Mouse (Mus musculus): Measurements from ENCODE around the gene Tsc1. TPM values are rescaled to one million over a fixed set of nuclear protein-coding genes. Genes with fewer than 3 reads are reported as not detected.

Tsc1 gene
- total and polyA plus RNA-seq, 2 experiments from 2014 or later: 20.0 to 42.3 TPM

- Histone ChIP-seq H3K4me1 (ENCODE audit: insufficient read depth, low read length) (no peaks in the 10 kb centered on the region), H3K9ac (replicated peaks; ENCODE audit: low read length) (no peak overlapping the region), H3K36me3 (ENCODE audit: insufficient read depth, low read length) (peaks cover 80% of the 10 kb centered on the region), H3K27ac (no peak overlapping the region), H3K4me2 (ENCODE audit: low read depth, low read length) (no peak overlapping the region), H3K4me3 (ENCODE audit: low read length) (no peak overlapping the region), H3K27me3 (ENCODE audit: insufficient read depth, low read length) (no peaks in the 10 kb centered on the region), H3K9me3 (ENCODE audit: low read length) (no peaks in the 10 kb centered on the region)
- ATAC-seq (no peak), DNase-seq (ENCODE audit: low spot score) (no peak)
- WGBS: 86% methylated on average over 2 of the region's 2 CpGs
- TF ChIP-seq CTCF (IDR thresholded peaks at IDR 0.05; ENCODE audit: low read depth): no peak
Observed at GRCm38 (mm10) chr2:28671438-28671837, 30.4 kb downstream of the Tsc1 start.

- no peak overlapping the region for H3K4me3 ChIP-seq (ENCODE audit: low read length)
- no peak overlapping the region for H3K27ac ChIP-seq
- no peak overlapping the region for H3K4me2 ChIP-seq (ENCODE audit: low read depth, low read length)
- no peak for TF ChIP-seq CTCF (IDR thresholded peaks at IDR 0.05; ENCODE audit: low read depth)
- no peaks in the 10 kb centered on the region for H3K27me3 ChIP-seq (ENCODE audit: insufficient read depth, low read length)
- peaks cover 83% of the 10 kb centered on the region for H3K36me3 ChIP-seq (ENCODE audit: insufficient read depth, low read length)
- no peaks in the 10 kb centered on the region for H3K4me1 ChIP-seq (ENCODE audit: insufficient read depth, low read length)
- no peaks in the 10 kb centered on the region for H3K9me3 ChIP-seq (ENCODE audit: low read length)
- DNase-seq (ENCODE audit: low spot score) (no peak), ATAC-seq (no peak)
- no peak overlapping the region for H3K9ac ChIP-seq (replicated peaks; ENCODE audit: low read length)
- 94% methylated on average over 8 of the region's 8 CpGs for WGBS
Observed at GRCm38 (mm10) chr2:28676005-28676404, 35.0 kb downstream of the Tsc1 start.

- H3K9ac ChIP-seq (replicated peaks; ENCODE audit: low read length): no peak overlapping the region
- ATAC-seq (no peak), DNase-seq (ENCODE audit: low spot score) (peak; percentile 77)
- no peak overlapping the region for H3K27ac ChIP-seq
- H3K9me3 ChIP-seq (ENCODE audit: low read length): no peaks in the 10 kb centered on the region
- H3K4me1 ChIP-seq (ENCODE audit: insufficient read depth, low read length): no peaks in the 10 kb centered on the region
- peaks cover 77% of the 10 kb centered on the region for H3K36me3 ChIP-seq (ENCODE audit: insufficient read depth, low read length)
- H3K27me3 ChIP-seq (ENCODE audit: insufficient read depth, low read length): no peaks in the 10 kb centered on the region
- TF ChIP-seq CTCF (IDR thresholded peaks at IDR 0.05; ENCODE audit: low read depth): peak; percentile 74
- H3K4me3 ChIP-seq (ENCODE audit: low read length): no peak overlapping the region
- 15% methylated on average over 4 of the region's 4 CpGs for WGBS
- H3K4me2 ChIP-seq (ENCODE audit: low read depth, low read length): no peak overlapping the region
Observed at GRCm38 (mm10) chr2:28680710-28681109, 39.7 kb downstream of the Tsc1 start.

- ATAC-seq: no peak
- TF ChIP-seq CTCF (IDR thresholded peaks at IDR 0.05; ENCODE audit: low read depth): no peak
Observed at GRCm38 (mm10) chr2:28681718-28682117, 40.7 kb downstream of the Tsc1 start.

GRCm38 (mm10) chr2:28685895-28686294, 44.9 kb downstream of the Tsc1 start:
- Histone ChIP-seq H3K9ac (replicated peaks; ENCODE audit: low read length) (no peak overlapping the region), H3K4me3 (ENCODE audit: low read length) (no peak overlapping the region), H3K27me3 (ENCODE audit: insufficient read depth, low read length) (no peaks in the 10 kb centered on the region), H3K27ac (no peak overlapping the region), H3K4me2 (ENCODE audit: low read depth, low read length) (no peak overlapping the region), H3K9me3 (ENCODE audit: low read length) (no peaks in the 10 kb centered on the region), H3K36me3 (ENCODE audit: insufficient read depth, low read length) (peaks cover 56% of the 10 kb centered on the region), H3K4me1 (ENCODE audit: insufficient read depth, low read length) (no peaks in the 10 kb centered on the region)
- WGBS: 90% methylated on average over 7 of the region's 7 CpGs
- TF ChIP-seq CTCF (IDR thresholded peaks at IDR 0.05; ENCODE audit: low read depth): no peak
- ATAC-seq (no peak), DNase-seq (ENCODE audit: low spot score) (no peak)

More at GRCm38 (mm10) chr2:28681718-28682117, 40.7 kb downstream of the Tsc1 start:
- WGBS: 64% methylated on average over 4 of the region's 4 CpGs
- H3K27ac ChIP-seq: no peak overlapping the region
- H3K4me2 ChIP-seq (ENCODE audit: low read depth, low read length): no peak overlapping the region
- H3K9ac ChIP-seq (replicated peaks; ENCODE audit: low read length): no peak overlapping the region
- no peaks in the 10 kb centered on the region for H3K9me3 ChIP-seq (ENCODE audit: low read length)
- no peaks in the 10 kb centered on the region for H3K27me3 ChIP-seq (ENCODE audit: insufficient read depth, low read length)
- no peaks in the 10 kb centered on the region for H3K4me1 ChIP-seq (ENCODE audit: insufficient read depth, low read length)
- peaks cover 77% of the 10 kb centered on the region for H3K36me3 ChIP-seq (ENCODE audit: insufficient read depth, low read length)
- H3K4me3 ChIP-seq (ENCODE audit: low read length): no peak overlapping the region
- peak; percentile 42 for DNase-seq (ENCODE audit: low spot score)

- Histone ChIP-seq H3K4me2 (ENCODE audit: low read depth, low read length) (no peak overlapping the region), H3K9ac (replicated peaks; ENCODE audit: low read length) (no peak overlapping the region), H3K36me3 (ENCODE audit: insufficient read depth, low read length) (peaks cover 39% of the 10 kb centered on the region), H3K27me3 (ENCODE audit: insufficient read depth, low read length) (no peaks in the 10 kb centered on the region), H3K4me3 (ENCODE audit: low read length) (no peak overlapping the region), H3K27ac (no peak overlapping the region), H3K9me3 (ENCODE audit: low read length) (no peaks in the 10 kb centered on the region), H3K4me1 (ENCODE audit: insufficient read depth, low read length) (no peaks in the 10 kb centered on the region)
- DNase-seq (ENCODE audit: low spot score) (peak; percentile 76), ATAC-seq (no peak)
- TF ChIP-seq CTCF (IDR thresholded peaks at IDR 0.05; ENCODE audit: low read depth): peak; percentile 90
- WGBS: 36% methylated on average over 3 of the region's 3 CpGs
Observed at GRCm38 (mm10) chr2:28688431-28688830, 47.4 kb downstream of the Tsc1 start.

GRCm38 (mm10) chr2:28692692-28693091, 51.7 kb downstream of the Tsc1 start:
- Histone ChIP-seq H3K36me3 (ENCODE audit: insufficient read depth, low read length) (peaks cover under 1% of the 10 kb centered on the region; the same call in 1 of the 2 replicates), H3K9ac (replicated peaks; ENCODE audit: low read length) (no peak overlapping the region), H3K4me2 (ENCODE audit: low read depth, low read length) (no peak overlapping the region), H3K27ac (no peak overlapping the region), H3K4me3 (ENCODE audit: low read length) (no peak overlapping the region), H3K27me3 (ENCODE audit: insufficient read depth, low read length) (no peaks in the 10 kb centered on the region), H3K4me1 (ENCODE audit: insufficient read depth, low read length) (no peaks in the 10 kb centered on the region), H3K9me3 (ENCODE audit: low read length) (no peaks in the 10 kb centered on the region)
- TF ChIP-seq CTCF (IDR thresholded peaks at IDR 0.05; ENCODE audit: low read depth): no peak
- 64% methylated on average over 9 of the region's 9 CpGs for WGBS
- peak; percentile 37; the same call in 1 of the 2 replicates for ATAC-seq
- DNase-seq (ENCODE audit: low spot score): peak; percentile 8
